Mouse (Mus musculus): ENCODE results near the gene Hoxa6.

The Hoxa6 gene

DNA sequence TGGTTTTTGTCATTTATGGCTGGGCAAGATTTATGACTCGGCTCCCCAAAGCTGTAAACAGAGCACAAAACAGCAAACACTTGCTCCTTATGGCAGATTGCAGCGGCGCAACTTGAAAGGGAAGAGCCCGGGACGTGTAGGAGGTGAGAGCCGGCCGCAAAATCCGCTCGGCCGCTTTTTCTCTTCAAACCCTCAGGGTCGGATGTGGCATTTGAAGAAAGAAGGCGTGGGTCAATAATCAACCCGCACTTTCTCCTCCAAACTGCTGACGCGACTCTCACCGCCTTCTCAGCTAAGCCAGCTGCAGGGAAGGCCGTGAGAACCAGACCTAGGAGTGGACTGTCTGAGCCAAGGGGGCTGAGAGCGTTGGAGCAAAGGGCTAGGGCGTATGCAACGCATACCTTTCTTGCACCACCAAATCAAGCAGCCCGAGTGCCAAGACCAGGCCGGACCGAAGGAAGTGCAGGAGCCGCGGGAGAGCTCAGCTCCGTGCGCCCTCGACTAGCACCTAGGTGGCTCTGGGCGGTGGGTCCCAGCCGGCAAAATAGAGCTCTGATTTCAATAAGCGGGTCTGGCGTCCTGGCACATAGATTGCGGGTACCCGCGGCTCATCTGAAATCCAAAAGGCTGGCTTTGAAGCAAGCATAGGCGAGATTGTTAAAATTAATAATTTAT lies 31.3 kb downstream of the Hoxa6 start, which contains the start of gene 5730596B20Rik:
5730596B20Rik (plus strand) TSS at position 438 of the 675 bp plus-strand sequence.
- no peak for DNase-seq (ENCODE audit: low spot score)

DNA sequence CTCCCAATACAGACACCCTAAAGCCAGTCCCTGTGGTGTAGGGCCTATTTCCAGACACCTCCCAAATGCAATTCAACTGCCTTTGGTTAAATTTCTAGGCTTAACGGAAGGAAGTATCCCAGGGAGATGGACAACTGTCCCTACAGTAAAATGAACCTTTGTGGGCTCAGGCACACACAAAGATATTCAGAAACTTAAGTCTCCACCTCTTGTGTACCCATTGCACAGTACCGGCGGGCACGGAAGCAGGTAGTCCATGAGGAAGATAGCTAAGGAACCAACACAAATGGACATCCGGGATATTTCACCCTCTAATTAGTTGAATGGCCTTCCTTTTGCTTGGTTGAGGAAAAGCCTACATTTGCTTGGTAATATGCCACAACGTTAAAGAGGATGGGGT lies 32.1 kb downstream of the Hoxa6 start:
- DNase-seq (ENCODE audit: low spot score) = no peak

DNA sequence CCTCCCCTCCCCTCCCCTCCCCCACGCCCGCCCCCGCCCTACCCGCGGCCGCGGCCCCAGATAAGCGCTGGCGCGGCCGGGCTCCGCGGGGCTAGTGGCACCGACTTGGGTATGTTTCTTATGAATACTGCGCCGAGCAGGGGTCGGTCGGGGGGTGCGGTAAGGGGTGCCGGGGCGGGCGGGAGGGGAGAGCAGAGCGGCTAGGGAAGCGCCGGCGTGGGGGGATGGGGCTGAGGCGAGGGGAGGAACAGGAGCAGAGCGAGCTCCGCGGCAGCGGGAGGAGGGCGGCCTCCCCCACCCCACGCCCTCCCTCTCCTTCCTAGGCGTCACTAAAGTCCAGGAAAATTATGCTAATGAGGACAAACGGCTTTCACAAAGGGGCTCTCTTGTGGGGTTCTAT lies 32.7 kb downstream of the Hoxa6 start:
- no peak for DNase-seq (ENCODE audit: low spot score)

DNA sequence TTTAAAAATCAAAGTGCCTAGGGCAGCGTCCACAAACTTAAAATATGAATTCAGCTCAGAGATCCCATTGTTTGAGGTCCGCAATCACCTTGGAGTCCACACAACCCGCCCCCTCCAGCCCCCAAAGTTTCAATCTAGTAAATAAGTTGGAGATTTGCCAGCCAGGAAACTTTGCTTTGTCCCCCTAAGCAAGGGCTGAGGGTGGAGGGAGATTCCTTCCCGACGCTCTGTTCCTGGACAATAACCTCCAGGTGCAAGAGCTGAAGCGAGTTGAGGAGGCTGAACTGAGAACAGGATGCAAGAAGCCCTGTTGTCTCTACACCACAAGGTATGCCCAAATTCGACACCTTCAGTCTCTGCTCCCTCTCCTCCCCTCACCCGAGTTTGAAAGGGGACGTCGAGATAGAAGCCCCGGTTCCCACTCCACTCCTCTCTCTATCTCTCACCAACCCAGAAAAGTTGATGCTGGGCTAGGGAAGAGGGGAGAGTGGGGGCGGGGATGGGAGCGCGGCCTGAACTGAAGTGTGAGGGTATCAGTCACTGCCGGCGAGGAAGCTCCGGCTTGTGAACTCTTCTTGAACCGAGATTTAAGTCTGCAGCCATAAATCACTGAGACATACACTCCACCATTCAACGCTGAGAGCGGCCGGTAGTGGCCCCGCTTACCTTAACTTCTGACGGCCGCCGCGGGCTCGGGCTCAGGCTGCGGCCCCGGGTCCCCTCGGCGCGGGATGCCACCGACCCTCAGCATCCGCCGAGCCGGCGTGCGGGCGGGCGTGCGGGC lies 33.4 kb downstream of the Hoxa6 start:
- DNase-seq (ENCODE audit: low spot score) = no peak

DNA sequence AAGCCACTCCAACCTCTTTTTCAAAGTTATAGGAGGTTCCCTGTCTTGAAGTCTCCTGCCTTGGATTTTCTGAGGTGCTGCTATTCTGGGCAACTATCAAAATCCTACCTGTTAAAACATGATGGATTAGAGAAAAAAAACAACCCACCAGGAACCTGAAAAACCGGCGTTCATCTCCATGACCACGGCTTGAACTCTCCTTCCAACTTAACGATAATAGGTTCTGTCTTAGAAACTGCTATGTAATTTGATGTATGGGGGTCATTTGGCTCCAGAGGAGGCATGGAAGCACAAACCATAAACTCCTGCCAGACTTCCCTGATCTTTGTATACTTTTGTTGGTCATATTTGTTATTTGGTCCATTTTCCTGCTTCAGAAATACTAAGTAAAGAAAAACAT lies 34.9 kb downstream of the Hoxa6 start:
- no peak for DNase-seq (ENCODE audit: low spot score)

DNA sequence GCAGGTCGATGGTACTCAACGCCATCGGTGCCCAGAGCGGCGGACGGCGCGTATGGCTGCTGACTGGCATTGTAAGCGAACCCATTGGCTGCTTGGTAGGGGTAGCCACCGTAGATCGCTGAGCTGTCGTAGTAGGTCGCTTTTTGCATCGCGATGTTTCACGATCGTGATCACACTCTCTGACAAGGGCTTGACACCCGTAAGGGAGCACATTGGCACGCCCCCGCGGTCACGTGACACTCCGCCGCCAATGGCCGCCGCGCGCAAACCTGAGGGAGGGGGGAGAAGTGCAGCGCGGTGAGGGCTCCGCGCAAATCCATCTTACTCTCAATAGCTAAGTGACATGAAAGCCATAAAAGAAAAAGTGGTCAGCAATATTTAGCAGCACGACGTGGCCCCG lies 36.0 kb downstream of the Hoxa6 start:
- DNase-seq (ENCODE audit: low spot score) = no peak

DNA sequence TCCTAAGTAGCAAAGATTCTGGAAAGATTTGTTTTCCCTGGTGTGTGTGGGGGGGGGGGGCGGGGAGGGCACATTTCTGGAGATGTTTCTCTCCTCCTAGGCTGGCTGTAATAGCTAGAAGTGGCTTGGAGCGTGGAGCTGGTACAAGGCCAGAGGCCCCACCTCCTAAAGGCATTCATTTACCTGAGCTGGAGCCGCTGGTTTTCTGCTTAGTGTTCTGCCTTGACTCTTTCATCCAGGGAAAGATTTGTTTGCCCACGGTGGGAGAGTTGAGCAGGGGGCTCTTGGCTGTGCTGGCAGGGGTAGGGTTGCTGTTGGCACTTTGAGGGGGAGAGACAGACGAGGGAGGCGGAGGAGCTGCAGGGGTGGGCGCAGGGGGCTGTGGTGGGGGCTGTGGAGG lies 36.6 kb downstream of the Hoxa6 start:
- DNase-seq (ENCODE audit: low spot score) = no peak

DNA sequence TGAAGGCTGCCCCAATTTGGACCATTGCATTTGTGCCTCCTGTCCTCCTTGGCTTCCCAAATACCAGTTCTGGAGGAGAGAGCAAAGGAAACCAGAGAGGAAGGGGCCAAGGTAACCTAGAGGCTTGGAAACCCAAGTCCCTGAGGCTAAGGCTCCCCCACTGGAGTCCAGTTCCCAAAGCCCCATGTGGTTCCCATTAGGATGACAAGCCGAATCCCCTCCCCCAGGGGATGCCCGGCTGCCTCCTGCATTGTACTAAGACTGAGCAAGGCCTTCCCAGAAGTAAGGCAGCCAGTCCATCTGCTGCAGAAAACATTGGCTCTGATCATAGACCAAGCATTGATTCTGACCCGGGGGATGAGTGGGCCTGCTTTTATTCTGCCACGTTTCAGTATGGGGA lies 37.2 kb downstream of the Hoxa6 start:
- no peak for DNase-seq (ENCODE audit: low spot score)

DNA sequence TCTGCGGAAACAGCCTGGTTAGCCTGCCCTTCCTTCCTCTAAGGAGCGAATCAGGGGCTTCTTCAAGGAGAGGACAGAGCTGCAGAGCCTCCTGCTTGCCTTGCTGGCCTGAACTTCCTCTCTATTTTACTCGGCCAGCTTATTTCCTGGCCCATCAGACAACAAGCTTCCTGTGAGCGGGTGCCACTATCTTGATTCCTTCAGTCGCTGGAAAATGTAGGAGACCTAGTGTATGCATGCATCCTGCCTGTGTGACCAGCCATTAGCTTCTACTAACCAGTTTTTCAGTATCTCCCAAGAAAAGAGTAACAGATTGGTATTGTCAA lies 37.7 kb downstream of the Hoxa6 start:
- DNase-seq (ENCODE audit: low spot score) = no peak

DNA sequence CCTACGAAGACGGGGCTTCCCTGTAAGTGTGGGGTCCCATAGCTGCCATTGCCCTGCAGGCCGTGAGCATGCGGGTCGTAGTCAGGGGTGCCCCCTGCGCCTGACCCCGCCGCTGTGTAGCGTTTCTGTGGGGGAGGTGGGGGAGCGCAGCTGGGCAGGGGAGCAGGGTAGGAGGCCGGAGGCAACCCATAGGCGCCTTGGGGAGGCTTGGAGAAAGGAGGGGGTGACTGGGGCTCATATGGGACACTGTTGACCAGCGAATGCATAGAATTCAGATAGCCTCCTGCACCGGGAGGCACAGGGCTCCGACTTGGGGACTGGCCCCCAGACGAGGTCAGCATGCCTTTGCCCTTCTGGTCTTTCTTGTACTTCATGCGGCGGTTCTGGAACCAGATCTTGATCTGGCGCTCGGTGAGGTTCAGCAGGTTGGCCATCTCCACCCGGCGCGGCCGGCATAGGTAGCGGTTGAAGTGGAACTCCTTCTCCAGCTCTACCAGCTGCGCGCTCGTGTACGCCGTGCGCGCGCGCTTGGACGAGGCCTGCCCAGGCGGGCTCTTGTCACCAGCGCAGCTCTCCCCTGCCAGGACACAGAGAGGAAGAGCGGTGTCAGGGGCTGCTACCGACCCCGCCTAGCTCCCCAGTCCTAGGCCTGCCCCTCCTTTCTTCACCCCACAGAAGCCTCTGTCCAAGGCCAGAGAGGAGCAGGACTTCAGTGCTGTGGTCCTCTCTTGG lies 38.2 kb downstream of the Hoxa6 start:
- DNase-seq (ENCODE audit: low spot score) = no peak

DNA sequence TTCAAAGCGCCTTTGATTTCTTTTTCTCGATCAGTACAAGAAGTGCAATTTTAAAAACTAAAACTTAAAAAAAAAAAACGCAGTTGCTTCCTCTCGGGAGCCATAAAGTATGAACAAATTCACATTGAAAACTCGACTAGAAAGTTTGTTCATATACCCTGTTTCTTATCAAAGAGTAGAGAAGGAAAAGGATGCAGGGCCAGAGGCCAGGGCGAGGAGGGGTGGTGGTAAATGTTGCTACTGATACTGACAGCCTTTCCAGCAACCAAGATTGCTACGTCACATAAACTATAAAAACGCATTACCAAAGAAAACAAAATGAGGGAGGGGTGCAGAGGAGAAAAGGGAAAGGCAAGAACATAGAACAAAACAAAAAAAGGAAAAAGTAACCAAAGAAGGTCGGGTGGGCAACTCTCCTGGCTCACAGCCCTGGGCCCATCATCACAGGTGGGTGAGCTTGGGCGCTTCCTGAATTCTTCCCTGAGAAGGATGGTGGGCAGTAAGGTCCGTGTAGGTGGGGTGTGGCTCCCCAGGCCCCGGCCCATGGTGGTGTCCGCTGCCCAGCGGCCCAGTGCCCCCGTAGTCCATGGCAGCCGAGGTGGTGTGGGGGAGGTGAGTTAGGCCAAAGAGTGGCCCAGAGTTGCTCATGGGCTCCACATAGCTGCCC lies 38.9 kb downstream of the Hoxa6 start:
- no peak for DNase-seq (ENCODE audit: low spot score)

DNA sequence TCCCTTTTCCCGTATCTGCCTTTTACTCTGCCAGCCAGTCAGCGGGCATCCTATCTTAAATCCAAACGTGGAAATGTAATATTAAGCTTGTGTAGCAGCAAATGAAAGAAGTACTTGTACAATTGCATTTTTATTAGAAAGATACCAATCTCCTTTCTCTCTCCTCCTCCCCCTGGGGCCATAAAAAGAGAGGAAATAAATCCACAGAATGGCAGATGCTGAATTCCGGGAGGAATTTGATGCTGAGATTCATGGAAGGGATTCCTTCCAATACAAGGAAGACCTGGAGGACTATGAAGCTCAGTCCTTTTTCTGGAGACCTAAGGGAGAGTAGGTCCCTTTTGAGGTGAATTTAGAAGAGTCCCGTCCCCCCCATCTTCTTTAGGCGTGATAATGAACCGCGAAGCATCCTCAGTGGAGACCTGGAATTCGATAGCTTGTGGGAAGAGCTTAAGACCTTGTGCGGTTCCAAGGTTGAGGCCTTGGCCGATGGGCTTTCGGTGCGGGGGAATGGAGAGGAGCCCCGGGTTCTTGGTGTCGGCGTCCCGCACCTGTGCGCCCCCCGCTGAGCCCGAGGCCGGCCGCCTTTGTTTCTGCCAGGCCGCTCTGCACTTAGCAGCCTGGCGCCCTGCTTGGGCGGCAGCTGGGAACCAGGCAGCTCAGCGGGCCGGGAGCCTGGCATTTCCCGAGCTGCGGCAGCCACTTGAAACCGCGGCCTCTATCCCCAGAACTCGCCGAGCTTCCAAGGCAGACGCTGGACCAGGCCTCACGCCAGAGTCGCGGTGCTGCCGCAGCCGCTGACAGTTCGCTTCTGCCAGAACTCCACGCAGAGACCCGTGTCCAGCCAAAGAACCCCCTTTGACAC lies 40.1 kb downstream of the Hoxa6 start:
- DNase-seq (ENCODE audit: low spot score) = no peak

DNA sequence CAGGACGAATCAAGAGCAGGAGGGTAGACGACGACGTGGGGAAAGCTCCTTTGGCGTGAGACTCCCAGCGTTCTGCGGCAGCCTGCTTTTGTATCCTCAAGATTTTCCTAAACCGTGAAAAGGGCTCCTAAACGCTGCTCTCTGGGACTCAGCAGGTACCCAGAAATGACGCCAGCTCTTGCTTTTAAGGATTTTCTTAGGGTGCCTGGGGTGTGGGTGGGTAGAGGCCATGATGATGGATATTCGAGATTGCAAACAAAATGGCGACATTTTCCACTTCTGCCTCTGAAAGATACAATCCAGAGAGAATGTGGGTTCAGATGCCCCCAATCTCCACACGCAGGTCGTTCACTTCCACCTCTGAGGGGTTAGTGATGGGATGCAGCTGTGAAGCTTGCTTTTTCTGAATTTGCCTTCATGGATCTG lies 40.8 kb downstream of the Hoxa6 start:
- no peak for DNase-seq (ENCODE audit: low spot score)

DNA sequence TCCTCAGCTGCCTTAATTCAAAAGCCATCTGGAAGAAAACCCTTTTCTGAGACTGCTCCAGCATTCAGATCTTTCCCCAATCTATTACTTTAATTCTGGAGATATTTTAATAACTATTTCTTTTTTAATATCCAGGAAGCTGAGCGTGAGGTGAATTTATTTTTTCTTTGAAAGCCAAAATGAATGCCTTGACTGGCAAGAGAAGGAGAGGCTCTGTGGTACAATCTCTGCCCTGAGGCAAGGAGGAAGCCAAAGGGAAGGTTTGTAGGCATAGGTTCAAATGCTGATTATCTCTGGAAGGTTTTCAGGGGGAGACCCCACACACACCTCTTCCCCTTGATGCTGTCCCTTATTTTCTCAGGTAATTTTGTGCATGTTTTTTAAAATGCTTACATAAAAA lies 41.3 kb downstream of the Hoxa6 start:
- no peak for DNase-seq (ENCODE audit: low spot score)

DNA sequence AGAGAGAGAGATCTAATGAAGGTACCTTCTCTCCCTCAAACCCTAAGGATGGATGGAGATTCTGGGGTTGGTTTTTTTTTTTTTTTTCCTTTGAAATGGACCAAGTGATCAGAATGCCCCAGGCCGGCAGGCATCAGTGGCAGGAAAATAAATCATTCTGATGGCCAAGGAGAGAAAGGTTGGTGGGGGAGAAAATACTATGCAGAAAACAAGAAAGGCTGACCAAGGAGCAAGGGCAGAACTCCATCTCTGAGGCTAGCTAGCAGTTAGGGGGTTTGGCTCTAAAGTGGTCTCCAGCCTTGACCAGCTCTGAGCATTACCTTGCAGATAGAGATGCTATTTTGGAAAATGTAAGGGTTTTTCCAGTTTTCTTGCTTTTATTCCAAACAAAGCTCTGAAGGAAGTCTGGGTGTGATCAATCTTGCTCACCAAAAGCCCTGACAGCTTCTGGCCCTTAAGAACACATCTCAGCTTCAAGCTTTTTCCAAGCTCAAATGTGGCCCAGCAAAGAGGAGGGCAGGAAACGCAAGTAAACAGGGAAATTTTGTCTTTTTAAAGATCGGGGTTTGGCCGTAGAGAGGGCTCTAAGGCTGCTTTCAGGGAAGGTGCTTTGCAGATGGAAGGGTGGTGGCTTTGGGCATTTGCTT lies 42.0 kb downstream of the Hoxa6 start:
- no peak for DNase-seq (ENCODE audit: low spot score)

DNA sequence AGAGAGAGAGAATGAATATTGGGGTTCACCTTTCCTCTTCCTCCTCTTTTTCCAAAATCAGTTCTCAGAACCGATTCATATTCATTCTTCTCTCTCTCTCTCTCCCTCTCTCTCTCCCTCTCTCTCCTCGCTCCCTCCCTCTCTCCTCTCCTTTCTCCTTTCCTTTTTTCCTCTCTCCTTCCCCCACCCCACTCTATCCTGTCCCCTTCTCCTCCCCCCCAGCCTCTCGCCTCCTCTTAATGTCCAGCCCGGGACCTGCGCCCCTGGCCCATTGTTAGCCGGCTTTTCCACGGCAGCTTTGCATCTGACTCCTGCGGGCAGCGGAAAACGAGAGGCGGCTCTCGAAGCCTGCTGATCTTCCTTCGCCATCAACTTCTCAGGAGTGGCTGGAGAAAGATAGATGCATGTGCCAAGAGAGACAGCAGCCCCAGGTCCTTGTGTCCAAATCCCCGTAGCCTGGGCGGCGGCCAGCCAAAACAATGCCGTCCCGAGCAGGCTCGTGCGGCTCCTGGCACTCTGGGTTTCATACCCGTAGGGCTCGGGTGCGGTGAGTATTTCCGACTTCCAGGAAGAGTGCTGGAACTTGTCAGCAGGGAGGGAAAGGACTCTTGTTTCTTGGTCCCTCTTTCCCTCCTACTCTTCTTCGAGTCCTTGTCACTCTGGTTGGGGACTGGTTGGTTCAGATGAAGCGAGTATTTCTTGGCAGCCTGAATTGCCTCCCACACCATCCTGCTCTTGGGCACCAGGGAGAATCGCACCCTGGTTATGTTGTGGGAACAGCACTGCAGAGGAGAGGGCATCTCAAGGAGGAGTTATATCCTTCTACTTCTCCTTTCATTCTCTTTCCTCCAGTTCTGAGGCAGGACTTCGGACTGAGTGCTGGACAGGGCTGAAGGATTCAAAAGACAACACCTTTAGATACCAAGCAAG lies 42.8 kb downstream of the Hoxa6 start:
- DNase-seq (ENCODE audit: low spot score) = no peak

DNA sequence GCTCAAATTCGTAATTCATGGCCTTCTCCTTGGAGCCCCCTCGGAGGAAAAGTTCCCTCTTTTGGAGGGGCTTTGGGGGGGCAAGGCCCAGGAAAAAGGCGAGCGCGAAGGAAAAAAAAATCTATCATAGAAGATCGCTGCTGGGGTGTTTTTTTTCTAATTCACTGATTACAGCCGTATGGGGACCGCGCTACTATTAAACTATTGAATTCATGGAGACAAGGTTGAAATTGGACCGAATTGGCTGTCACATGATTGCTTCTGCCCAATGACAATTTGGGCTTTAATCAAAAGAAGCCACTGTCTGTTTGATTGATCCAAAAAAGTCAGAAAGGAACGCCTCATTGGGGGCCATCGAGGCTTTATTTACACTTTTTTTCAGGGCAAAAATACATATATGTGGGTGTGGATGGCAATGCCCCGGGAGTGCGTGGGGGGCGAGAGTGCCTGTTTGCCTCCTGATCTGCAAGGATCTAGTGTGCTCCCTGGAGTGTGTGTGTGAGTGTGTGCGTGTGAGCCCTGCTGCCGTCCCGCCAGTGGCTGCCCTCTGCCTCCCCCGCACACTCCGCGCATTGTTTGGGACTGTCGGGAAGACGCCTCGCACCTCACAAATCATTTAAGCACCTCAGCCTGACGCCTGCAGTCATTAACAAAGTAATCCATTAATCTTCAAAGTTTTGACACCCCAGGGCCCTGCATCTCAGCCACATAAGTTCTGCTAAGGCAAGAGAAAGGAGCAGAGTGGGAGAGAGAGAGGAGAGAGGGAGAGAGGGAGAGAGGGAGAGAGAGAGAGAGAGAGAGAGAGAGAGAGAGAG lies 43.7 kb downstream of the Hoxa6 start, which contains the start of gene Hoxa2:
Hoxa2 (minus strand) TSS at position 206 of the 815 bp plus-strand sequence.
- DNase-seq (ENCODE audit: low spot score) = no peak

DNA sequence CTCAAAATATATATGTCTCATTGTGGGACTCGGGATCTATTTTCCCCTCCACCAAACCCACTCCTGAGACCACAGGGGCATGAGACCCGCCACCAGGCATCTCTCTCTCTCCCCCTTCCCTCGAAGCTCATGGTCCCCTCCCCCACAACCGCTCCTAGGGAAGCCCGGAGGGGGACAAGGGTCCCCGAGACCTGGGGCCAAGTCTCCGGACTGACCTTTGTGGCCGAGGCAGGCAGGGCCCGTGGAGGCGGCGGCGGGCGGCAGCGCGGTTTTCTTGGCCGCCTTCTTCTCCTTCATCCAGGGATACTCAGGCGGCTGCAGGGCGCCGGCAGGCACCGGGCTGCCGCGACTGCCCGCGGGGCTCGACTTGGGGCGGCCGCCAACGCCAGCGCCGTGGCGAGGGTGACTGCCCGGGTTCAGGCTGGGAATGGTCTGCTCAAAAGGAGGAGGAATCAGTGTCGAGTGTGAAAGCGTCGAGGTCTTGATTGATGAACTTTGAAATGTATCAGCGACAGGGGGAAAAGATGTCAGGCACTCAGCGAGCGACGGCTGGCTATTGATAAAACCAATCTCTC lies 44.4 kb downstream of the Hoxa6 start:
- DNase-seq (ENCODE audit: low spot score) = no peak
